Mouse (Mus musculus) intestine, postnatal 0 days (tissue): ENCODE measurements around the gene AL732309.1. TPM values are rescaled to one million over a fixed set of nuclear protein-coding genes. Genes with fewer than 3 reads are reported as not detected.

Source experiments
- ATAC-seq: fragments of 200-750 bp; cut with Nextera tagmentation; 2 replicates; pipeline ENCODE4 v1.8.0; 2017; ENCODE audit warnings: mild to moderate bottlenecking, moderate TSS enrichment, moderate library complexity
- H3K27ac ChIP-seq: fragments of 300-500 bp; sonication (generic); 2 replicates; pipeline ENCODE4 v1.5.1; 2014; ENCODE audit warnings: mild to moderate bottlenecking, low read depth, low read length, moderate library complexity
- H3K27me3 ChIP-seq: fragments of 300-500 bp; sonication (generic); replicated peaks from 2 replicates; pipeline ENCODE4 v1.6.1; 2014; ENCODE audit warnings: low read length, mixed read lengths; ENCODE audit not compliant: control insufficient read depth, insufficient read depth
- H3K36me3 ChIP-seq: fragments of 300-500 bp; sonication (generic); 2 replicates; pipeline ENCODE4 v1.6.1; 2014; ENCODE audit warnings: mild to moderate bottlenecking, moderate library complexity; ENCODE audit not compliant: control insufficient read depth, insufficient read depth
- H3K4me1 ChIP-seq: fragments of 300-500 bp; sonication (generic); replicated peaks from 2 replicates; pipeline ENCODE4 v1.6.1; 2014; ENCODE audit warnings: antibody characterized with exemption, low read length, mixed read lengths; ENCODE audit not compliant: control insufficient read depth, insufficient read depth
- H3K4me2 ChIP-seq: fragments of 300-500 bp; sonication (generic); replicated peaks from 2 replicates; pipeline ENCODE4 v1.6.1; 2014; ENCODE audit warnings: low read depth, mild to moderate bottlenecking, moderate library complexity
- H3K4me3 ChIP-seq: fragments of 300-500 bp; sonication (generic); 2 replicates; pipeline ENCODE4 v1.5.1; 2014; ENCODE audit warnings: low read depth, low read length
- H3K9ac ChIP-seq: fragments of 300-500 bp; sonication (generic); 2 replicates; pipeline ENCODE4 v1.6.1; 2014; ENCODE audit warnings: mild to moderate bottlenecking, low read depth, low read length
- H3K9me3 ChIP-seq: fragments of 300-500 bp; sonication (generic); 2 replicates; pipeline ENCODE4 v1.6.1; 2016; ENCODE audit warnings: mixed run types; ENCODE audit not compliant: control insufficient read depth
- CTCF ChIP-seq: sonication (generic); IDR thresholded peaks from 2 replicates; pipeline ENCODE4 v1.5.1; 2016; ENCODE audit warnings: low read depth, mild to moderate bottlenecking, control low read depth, antibody characterized with exemption, moderate library complexity
- WGBS: fragments of 180-500 bp; shearing (Covaris S2); extraction: QIAGEN DNeasy Blood & Tissue Kit; methylation state at CpG from one replicate; pipeline ENCODE4 v1.1.7; 2014; 5-methylcytosine and 5-hydroxymethylcytosine counted together
- polyA plus RNA-seq: library from polyadenylated mRNA; unstranded; fragments of >200 nt; fragmentation: Nextera tagmentation; extraction: Ambion mirVana; gene quantifications from 2 replicates; pipeline ENCODE4 v1.2.1, GENCODE M21; 2015

The AL732309.1 gene
- polyA plus RNA-seq, 1 experiment from 2014 or later: 10.4 TPM

DNA sequence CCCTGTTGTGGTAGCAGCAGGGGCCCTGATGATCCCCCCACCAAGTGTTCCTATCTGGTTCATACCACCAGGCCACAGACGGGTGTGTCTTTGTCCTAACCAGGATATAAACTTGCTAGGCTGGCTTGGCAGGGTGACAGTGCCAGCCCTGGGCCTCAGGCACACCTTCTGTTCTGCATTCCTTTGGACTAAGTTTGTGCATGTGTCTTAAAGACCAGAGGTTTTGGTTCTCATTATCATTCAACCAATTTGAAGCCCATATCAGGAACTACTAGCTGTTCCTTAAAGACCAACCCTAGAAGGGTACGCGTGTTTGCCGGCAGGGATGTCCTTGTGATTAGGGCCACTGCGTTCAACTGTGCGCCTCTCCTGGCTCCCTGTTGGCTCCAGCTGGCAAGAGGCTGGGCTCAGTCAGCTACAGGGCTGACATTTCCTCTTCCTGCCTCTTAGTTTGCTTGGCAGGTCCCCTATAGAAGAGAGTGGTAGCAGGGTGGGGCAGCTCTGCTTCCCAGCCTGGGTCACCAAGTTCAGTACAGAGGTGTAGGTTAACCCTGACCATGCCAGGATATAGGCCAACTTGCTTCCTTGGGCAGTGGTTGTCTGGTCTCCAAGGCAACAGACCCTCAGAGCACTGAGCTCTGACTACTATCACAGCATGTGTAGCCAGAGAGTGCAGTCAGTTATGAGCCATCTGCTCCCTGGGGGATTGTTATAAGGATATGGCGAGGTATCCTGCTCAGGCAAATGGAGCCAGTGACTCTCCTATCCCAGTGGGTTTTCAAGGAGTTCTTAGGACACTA, 40.4 kb upstream of the AL732309.1 start:
- peaks cover 31% of the 10 kb centered on the region for H3K36me3 ChIP-seq
- H3K27me3 ChIP-seq: peaks cover 32% of the 10 kb centered on the region
- peak overlapping the region; percentile 37 for H3K4me2 ChIP-seq
- H3K27ac ChIP-seq: peak overlapping the region; percentile 90
- WGBS: 26% methylated on average over 7 of the region's 7 CpGs
- ATAC-seq: peak; percentile 83
- TF ChIP-seq CTCF: no peak
- peaks cover 19% of the 10 kb centered on the region; the same call in 1 of the 2 replicates for H3K4me1 ChIP-seq
- H3K9me3 ChIP-seq: no peaks in the 10 kb centered on the region
- H3K9ac ChIP-seq: peak overlapping the region; percentile 31; the same call in 1 of the 2 replicates
- H3K4me3 ChIP-seq: no peak overlapping the region

DNA sequence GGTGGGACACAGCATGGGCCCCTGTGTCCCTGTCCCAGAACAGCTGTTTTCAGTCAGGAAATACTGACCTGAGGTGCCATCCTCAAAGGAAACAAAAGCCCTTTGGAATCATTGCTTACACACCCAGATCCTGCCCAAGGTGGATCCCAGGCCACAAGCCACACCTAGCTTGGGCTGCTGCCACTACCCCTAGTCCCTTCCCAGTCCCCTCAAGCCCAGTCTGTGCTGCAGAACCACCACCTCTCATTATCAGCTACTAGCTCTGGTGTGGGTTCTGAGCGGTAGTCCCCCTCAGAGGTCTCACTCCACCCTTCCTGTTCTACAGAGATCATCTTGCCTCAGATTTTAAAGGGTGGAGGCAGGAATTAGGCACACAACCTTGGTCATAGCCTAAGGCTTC, 39.7 kb upstream of the AL732309.1 start:
- Histone ChIP-seq H3K27ac (peak overlapping the region; percentile 90), H3K4me3 (no peak overlapping the region), H3K9ac (peak overlapping the region; percentile 31), H3K4me1 (peaks cover 19% of the 10 kb centered on the region; the same call in 1 of the 2 replicates), H3K9me3 (no peaks in the 10 kb centered on the region), H3K27me3 (peaks cover 25% of the 10 kb centered on the region), H3K4me2 (peak overlapping the region; percentile 37), H3K36me3 (peaks cover 35% of the 10 kb centered on the region)
- peak; percentile 64 for ATAC-seq
- TF ChIP-seq CTCF: no peak
- 32% methylated on average over 1 of the region's 1 CpGs for WGBS

DNA sequence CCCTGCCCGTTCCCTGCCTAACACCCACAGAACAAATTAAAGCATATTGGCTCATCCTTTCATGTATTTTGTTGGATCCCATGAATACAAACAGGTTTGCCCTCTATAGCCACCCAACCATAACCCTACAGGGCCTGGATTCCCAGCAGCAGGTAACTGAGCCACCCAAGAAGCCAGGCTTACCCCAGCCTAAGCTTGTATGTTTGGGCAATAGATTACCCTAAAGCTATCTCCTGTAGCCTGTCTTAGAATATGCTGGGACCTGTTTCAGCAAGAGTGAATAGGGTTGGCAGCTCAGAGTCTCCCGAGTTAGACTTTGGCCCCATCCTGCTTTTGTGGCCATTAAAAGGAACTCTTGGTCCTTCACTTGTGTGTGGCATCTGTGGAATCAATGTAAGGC, 38.9 kb upstream of the AL732309.1 start:
- peaks cover 18% of the 10 kb centered on the region for H3K27me3 ChIP-seq
- H3K4me1 ChIP-seq: peaks cover 19% of the 10 kb centered on the region; the same call in 1 of the 2 replicates
- peaks cover 43% of the 10 kb centered on the region for H3K36me3 ChIP-seq
- no peak for TF ChIP-seq CTCF
- H3K9ac ChIP-seq: 0 out of 2 replicates have a peak overlapping the region, but pooled peaks have one; percentile 11
- H3K4me2 ChIP-seq: 0 out of 2 replicates have a peak overlapping the region, but pooled peaks have one; percentile 37
- H3K4me3 ChIP-seq: no peak overlapping the region
- 75% methylated on average over 2 of the region's 2 CpGs for WGBS
- H3K27ac ChIP-seq: peak overlapping the region; percentile 90
- H3K9me3 ChIP-seq: no peaks in the 10 kb centered on the region
- peak; percentile 46 for ATAC-seq

- TF ChIP-seq CTCF: peak; percentile 93
- H3K4me3 ChIP-seq: no peak overlapping the region
- ATAC-seq: peak; percentile 54
- H3K36me3 ChIP-seq: peaks cover 84% of the 10 kb centered on the region
- no peaks in the 10 kb centered on the region for H3K27me3 ChIP-seq
- WGBS: 59% methylated on average over 13 of the region's 13 CpGs
- H3K9me3 ChIP-seq: no peaks in the 10 kb centered on the region
- no peaks in the 10 kb centered on the region for H3K4me1 ChIP-seq
- no peak overlapping the region for H3K27ac ChIP-seq
- no peak overlapping the region for H3K4me2 ChIP-seq
- H3K9ac ChIP-seq: no peak overlapping the region
Observed at GRCm38 (mm10) chr2:25278928-25279882, 32.5 kb upstream of the AL732309.1 start.

- H3K27me3 ChIP-seq: no peaks in the 10 kb centered on the region
- H3K4me3 ChIP-seq: peak overlapping the region; percentile 86
- ATAC-seq: no peak
- H3K4me1 ChIP-seq: peaks cover 14% of the 10 kb centered on the region
- TF ChIP-seq CTCF: no peak
- no peak overlapping the region for H3K27ac ChIP-seq
- H3K4me2 ChIP-seq: peak overlapping the region; percentile 91
- 25% methylated on average over 16 of the region's 16 CpGs for WGBS
- H3K9me3 ChIP-seq: no peaks in the 10 kb centered on the region
- H3K36me3 ChIP-seq: peaks cover 69% of the 10 kb centered on the region
- H3K9ac ChIP-seq: peak overlapping the region; percentile 73
Observed at GRCm38 (mm10) chr2:25273010-25273409, 26.3 kb upstream of the AL732309.1 start.

GRCm38 (mm10) chr2:25272515-25272914, 25.9 kb upstream of the AL732309.1 start:
- H3K27ac ChIP-seq: peak overlapping the region; percentile 82
- H3K27me3 ChIP-seq: no peaks in the 10 kb centered on the region
- no peak for TF ChIP-seq CTCF
- peak overlapping the region; percentile 73 for H3K9ac ChIP-seq
- H3K9me3 ChIP-seq: no peaks in the 10 kb centered on the region
- H3K4me2 ChIP-seq: peak overlapping the region; percentile 91
- H3K4me3 ChIP-seq: peak overlapping the region; percentile 86
- H3K36me3 ChIP-seq: peaks cover 65% of the 10 kb centered on the region
- peak; percentile 39 for ATAC-seq
- H3K4me1 ChIP-seq: peaks cover 14% of the 10 kb centered on the region
- WGBS: 0% methylated on average over 29 of the region's 29 CpGs
